ENCODE assay signal across 8 mouse cellular contexts in genomic region chr2:134644301-134644912, GRCm38 (mm10). TPM values are rescaled to one million over a fixed set of nuclear protein-coding genes. Genes with fewer than 3 reads are reported as not detected.
A peak's percentile ranks its signal among the peaks of the same experiment; 100 is the strongest.
DNase-seq lines count a peak whose midpoint lies in the region; ATAC-seq and TF ChIP-seq lines count a peak whose summit lies in the region.

No protein-coding gene starts in this region.

- DNase-seq in gastrocnemius, adult 2 months: no peak
- DNase-seq in gastrocnemius, postnatal 10 days: no peak
- peak; percentile 25 for DNase-seq in 3T3-L1 (ENCODE audit: low read depth, low spot score)
- DNase-seq in forebrain, embryonic 14.5 days (ENCODE audit: low spot score): peak; percentile 29
- DNase-seq in adipocyte (ENCODE audit: low spot score): no peak
- no peak for DNase-seq in urinary bladder, postnatal 10 days (ENCODE audit: low spot score)

- no peak for ATAC-seq in forebrain, embryonic 14.5 days
- ATAC-seq in liver, embryonic 15.5 days (ENCODE audit: insufficient read depth): no peak
- no peak for ATAC-seq in megakaryocyte-erythroid progenitor cell, adult 5-6 weeks (replicated peaks; ENCODE audit: low FRiP score, low TSS enrichment, poor library complexity, severe bottlenecking)

- no peak for TF ChIP-seq CTCF in gastrocnemius, adult 2 months (IDR thresholded peaks at IDR 0.05)

- H3K9me3 ChIP-seq in forebrain, embryonic 14.5 days (replicated peaks; ENCODE audit: control insufficient read depth, low read length): no peaks in the 10 kb centered on the region
- no peaks in the 10 kb centered on the region for H3K9me3 ChIP-seq in liver, embryonic 15.5 days (replicated peaks)

- peak overlapping the region; percentile 95 for H3K27ac ChIP-seq in gastrocnemius, adult 2 months
- H3K27ac ChIP-seq in forebrain, embryonic 14.5 days (ENCODE audit: low read depth, low read length): peak overlapping the region; percentile 99
- H3K27ac ChIP-seq in liver, embryonic 15.5 days (replicated peaks): no peak overlapping the region

- peaks cover 2% of the 10 kb centered on the region; the same call in 1 of the 2 replicates for H3K36me3 ChIP-seq in forebrain, embryonic 14.5 days (ENCODE audit: control insufficient read depth, insufficient read depth, low read length)
- 0 out of 2 replicates have a peak, but pooled peaks cover 2% of the 10 kb centered on the region for H3K36me3 ChIP-seq in liver, embryonic 15.5 days (replicated peaks)

- peak overlapping the region; percentile 60 for H3K4me2 ChIP-seq in forebrain, embryonic 14.5 days (ENCODE audit: low read length)
- peak overlapping the region; percentile 91 for H3K4me2 ChIP-seq in liver, embryonic 15.5 days

- peak overlapping the region; percentile 92 for H3K4me3 ChIP-seq in gastrocnemius, adult 2 months
- peak overlapping the region; percentile 78 for H3K4me3 ChIP-seq in forebrain, embryonic 14.5 days (ENCODE audit: low read depth, low read length)
- peak overlapping the region; percentile 82 for H3K4me3 ChIP-seq in liver, embryonic 15.5 days (replicated peaks)

- intact Hi-C loops in gastrocnemius, adult 2 months (cut with DNase I): no loop called here

- no peaks in the 10 kb centered on the region for H3K27me3 ChIP-seq in forebrain, embryonic 14.5 days (replicated peaks; ENCODE audit: control insufficient read depth, insufficient read depth, low read length)
- H3K27me3 ChIP-seq in liver, embryonic 15.5 days: no peaks in the 10 kb centered on the region

- no peak overlapping the region; the same call in 1 of the 2 replicates for H3K9ac ChIP-seq in forebrain, embryonic 14.5 days (ENCODE audit: low read length)
- H3K9ac ChIP-seq in liver, embryonic 15.5 days: no peak overlapping the region

- WGBS in forebrain, embryonic 14.5 days: 22% methylated on average over 6 of the region's 6 CpGs
- WGBS in liver, embryonic 15.5 days (ENCODE audit: insufficient replicate concordance): 34% methylated on average over 6 of the region's 6 CpGs

- peaks cover 19% of the 10 kb centered on the region for H3K4me1 ChIP-seq in forebrain, embryonic 14.5 days (ENCODE audit: control insufficient read depth, insufficient read depth, low read length)
- H3K4me1 ChIP-seq in liver, embryonic 15.5 days (replicated peaks): peaks cover 33% of the 10 kb centered on the region

RNA-seq across cellular contexts. Expression of gene Tmx4, which starts 0.5 kb away (rescaled TPM):
- total RNA-seq in gastrocnemius, adult 2 months (2021): 10 to 100 TPM; 11.2 to 16.5 TPM
- 10 to 100 TPM; 12.8 to 14.9 TPM for total RNA-seq in gastrocnemius, postnatal 10 days (2021)
- polyA plus RNA-seq in forebrain, embryonic 14.5 days (2014; fragmentation: Nextera tagmentation; extraction: Ambion mirVana): 70.2 and 84.2 TPM in 2 replicates
- 10.0 and 10.3 TPM in 2 replicates for polyA plus RNA-seq in liver, embryonic 15.5 days (2015; fragmentation: Nextera tagmentation; extraction: Ambion mirVana)
- 17.6 and 24.0 TPM in 2 replicates for total RNA-seq in megakaryocyte-erythroid progenitor cell, adult 5-6 weeks (2014; fragmentation: Nextera tagmentation)
- total RNA-seq in megakaryocyte-erythroid progenitor cell, adult 5-6 weeks (2017): 34.2 and 53.8 TPM in 2 replicates

Comparison
In these comparisons a context has a peak if more than half of its experiments do, and no peak if none do; other contexts are left out.
1. DNase-seq: peak in 3T3-L1 (single experiment) and forebrain, embryonic 14.5 days (single experiment); none in gastrocnemius, adult 2 months (single experiment), gastrocnemius, postnatal 10 days (single experiment), adipocyte (single experiment) and urinary bladder, postnatal 10 days (single experiment).
2. Peak in every context shown above with its lines, with median percentiles within 50 percentile points of each other: H3K4me3 ChIP-seq.